Mouse (Mus musculus): ENCODE measurements at regions not wholly inside any gene's neighbourhood (a gene's known extent, or its start where the extent isn't known, plus 50 kb on each side); places are given as distances from the start of the nearest gene placed in this dataset.
A peak's percentile ranks its signal among the peaks of the same experiment; 100 is the strongest.

DNA sequence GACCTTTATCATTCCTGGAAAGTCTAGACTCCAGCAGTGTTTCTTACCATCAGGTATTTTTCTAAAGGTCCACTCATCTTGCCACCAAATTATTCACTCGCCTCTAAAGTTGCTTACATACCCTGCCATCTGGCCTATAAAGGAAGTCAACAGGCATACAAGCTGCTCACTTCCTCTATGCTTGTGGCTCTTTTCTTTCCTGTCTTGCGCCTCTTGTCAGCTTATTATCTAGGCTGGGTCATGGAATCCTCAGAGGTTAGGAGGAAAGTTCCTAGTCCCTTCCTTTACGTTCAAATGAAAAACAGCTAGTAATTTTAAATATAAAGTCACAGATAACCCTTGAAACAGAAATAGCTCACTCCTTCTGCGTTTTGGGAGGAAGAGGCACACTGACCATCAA is 97.9 kb downstream of the Lipi start:
- DNase-seq (ENCODE audit: low spot score in 2 of 2), result no peak

DNA sequence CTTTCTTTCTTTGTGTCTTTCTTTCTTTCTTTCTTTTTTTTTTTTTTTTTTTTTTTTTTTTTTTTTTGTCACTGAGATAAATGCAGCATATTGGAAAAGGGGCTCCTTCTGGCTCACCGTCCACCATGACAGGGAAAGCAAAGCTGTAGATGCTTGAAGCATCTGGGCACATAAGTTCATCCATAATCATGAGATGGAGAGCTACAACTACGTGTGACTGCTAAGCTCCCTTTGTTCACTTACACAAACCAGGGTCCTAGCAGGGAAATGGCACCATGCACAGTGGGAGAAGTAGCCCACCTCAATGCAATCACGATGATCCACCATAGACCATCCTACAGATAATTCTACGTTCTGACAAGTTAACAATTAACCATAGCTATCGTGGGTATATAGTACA is 102.0 kb downstream of the Lipi start:
- DNase-seq (ENCODE audit: low spot score in 2 of 2), result no peak

DNA sequence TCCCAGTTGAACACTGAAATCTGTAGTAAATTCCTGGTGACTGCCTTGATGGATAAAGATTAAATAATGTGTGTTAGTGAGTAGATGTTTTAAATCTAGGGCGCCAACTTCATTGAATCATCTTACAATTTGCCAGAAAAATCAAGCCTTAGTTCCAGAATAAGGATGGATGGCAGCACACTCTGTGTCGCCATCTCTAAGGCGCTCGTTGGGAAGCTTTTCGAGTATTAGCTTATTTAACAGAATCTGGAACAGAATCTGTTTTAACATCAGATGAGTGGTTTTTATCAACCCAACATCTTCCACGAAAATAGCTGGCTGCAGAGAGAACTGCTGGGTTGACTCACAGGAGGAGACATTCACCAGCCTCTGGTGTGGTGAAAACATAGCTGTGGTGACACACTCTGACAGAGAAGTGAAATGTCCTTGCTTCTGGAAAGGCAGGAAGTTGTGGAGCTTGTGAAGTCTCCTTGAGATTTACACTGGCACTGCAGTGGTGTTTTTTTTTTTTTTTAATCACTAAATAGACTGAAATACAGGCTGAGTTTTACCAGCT is 120.4 kb downstream of the Lipi start:
- peak; percentile 14 to 29 for DNase-seq (ENCODE audit: low spot score in 2 of 2)

DNA sequence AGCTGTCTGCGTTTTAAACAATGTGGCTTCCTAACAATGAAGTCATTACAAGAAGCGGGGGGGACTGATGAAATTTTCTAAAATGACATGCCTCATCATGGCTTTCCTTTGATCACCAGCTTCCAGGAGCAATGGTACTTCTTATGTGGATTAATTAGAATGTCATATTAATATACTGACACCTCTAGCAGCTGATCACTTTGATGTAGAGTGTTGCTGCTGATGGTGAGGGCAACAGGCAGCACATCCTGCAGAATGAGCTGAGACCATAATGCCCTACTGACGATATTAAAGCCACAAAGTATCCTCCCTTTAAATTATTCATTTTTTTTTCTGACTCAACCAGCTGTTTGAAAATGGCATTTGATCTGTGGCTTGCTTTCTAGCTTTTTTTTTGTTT is 123.7 kb downstream of the Lipi start:
- no peak for DNase-seq (ENCODE audit: low spot score in 2 of 2)

DNA sequence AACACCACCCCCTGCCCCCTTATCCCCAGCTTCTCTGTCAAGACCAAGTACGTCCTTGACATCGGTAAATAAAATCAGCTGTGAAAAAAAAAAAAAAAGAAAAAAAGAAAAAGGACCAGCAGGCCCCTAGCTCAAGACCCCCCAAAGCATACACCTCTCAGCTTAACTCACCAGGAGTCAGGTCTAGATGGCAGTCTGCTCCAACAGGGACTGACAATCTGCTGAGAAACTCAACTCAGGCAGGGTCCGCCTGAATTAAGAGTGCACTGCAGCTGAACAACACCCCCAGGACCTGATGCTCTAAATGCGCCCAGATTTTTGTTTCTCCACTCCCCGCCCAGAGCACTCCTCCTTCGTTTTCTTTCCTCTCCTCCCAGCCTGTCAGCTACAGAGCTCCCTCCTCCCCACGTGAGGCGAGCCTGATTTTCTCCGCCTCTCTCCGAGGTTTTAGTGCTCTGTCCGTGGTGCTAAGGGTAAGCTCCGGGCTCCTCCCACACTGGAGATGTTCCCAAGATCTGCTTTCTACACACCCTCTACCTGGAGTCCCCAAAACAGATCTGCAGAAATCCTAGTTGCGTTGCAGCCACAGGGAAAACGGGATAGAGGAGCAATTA is 138.9 kb downstream of the Lipi start:
- peak; percentile 46 to 60 for DNase-seq (ENCODE audit: low spot score in 2 of 2)

- DNase-seq (ENCODE audit: low spot score in 2 of 2), result peak; percentile 27 to 48
These were observed 146.6 kb downstream of the Lipi start for GRCm38 (mm10) chr16:75439296-75439695.

DNA sequence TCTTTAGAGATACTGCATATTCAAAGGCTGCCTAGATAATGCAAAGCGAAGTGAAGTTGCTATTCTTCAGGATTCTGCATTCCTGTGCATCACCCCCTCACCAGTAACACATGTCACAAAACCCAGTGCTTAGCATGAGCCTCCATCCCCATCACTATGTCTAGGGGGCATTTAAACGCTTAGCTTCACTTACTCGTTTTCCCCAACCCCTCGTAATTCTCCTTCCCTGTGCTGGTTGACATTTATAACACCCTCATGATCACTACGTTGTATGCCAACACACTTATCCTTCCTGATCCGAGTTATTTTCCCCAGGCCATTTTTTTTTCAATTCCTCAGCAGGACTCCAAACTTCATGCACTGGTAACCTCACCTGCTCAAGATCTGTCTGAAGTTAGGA is 152.6 kb downstream of the Lipi start:
- no peak for DNase-seq (ENCODE audit: low spot score in 2 of 2)

- DNase-seq (ENCODE audit: low spot score in 2 of 2), result no peak
These were observed 201.2 kb downstream of the Lipi start for GRCm38 (mm10) chr16:75384526-75385222.

DNA sequence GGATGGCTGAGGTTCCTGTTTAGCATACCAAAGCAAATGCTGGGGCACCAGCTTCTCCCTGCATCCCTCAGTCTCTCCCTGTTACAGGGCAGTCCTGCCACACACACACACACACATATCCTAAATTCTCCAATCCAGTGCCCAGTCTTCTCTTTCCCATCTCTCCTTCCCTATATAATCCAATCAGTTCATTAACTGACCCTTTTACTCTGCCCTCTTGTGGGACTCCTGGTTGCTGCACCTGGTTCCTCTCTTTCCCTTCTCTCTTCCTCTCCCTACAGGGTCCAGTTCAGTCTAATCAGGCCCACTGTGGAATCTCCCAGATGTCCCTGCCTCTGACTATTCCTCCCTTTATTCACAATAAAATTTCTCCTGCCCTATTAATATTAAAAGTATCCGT is 204.7 kb downstream of the Lipi start:
- DNase-seq (ENCODE audit: low spot score in 2 of 2), result no peak

DNA sequence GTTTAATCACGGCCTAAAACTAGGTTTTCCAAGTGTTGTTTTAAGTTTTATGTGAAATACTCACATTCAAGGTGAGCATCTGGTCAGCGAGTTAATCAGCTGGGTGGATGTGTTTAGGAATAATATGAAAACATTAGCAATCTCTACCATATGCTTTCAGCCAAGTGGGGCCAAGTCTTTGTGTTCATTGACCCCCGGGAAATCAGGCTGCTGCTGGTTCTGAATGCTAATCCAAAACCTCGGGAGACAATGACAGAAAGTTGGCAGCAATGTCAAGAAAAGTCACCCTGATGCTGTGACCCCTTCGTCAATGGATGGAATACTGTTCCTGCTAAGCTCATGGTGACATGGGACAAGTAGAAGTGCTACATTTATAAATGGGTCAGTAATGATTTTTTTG is 216.2 kb downstream of the Lipi start:
- DNase-seq (ENCODE audit: low spot score in 2 of 2), result no peak

GRCm38 (mm10) chr16:75366727-75367126 is 219.1 kb downstream of the Lipi start:
- DNase-seq (ENCODE audit: low spot score in 2 of 2), result peak; percentile 21 to 58

DNA sequence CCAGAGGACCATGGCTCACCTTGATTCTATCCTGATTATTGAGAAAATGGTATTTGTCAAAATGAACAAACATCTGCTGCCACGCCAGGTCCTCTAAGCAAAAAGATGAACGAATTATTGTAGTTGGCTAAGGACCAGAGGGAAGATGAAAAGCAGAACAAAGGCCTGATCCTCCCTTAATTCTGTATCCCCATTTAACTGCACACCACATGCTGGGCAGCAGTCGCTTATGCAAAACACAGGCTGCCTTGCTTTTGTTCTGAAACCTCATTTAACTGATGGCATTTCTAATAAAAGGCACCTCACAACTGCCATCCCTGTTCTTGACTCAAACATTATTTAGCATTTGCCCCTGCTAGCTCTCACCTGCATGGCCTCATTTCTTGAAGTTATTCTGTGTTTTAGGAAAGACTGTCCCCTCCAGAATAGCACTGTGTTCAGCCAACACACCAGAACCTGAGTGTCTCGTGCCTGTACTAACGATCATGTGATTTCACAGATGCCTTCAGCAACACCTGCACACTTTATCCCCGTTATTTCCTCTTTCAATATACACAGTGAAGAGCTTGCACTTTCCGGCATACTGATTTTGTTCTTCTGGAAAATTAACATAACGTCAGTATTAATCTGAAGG is 220.4 kb downstream of the Lipi start:
- no peak for DNase-seq (ENCODE audit: low spot score in 2 of 2)

DNA sequence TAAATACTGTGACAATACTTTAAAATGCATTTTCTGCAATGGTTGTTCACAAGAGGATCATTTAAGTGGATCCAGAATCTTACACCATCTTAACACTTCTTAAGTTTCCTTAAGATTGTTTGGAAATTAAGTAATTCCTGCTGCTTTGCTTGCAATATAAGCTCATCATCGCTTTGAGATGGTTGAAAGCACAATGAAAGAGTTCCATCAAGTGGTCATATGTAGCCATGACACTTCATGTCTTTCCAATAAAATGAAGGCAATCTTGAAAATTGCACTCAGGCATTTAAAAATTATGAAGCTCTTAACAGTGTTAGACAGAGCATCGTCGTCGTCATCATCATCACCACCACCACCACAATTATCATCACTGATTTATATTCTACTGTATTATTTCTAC is 223.8 kb downstream of the Lipi start:
- DNase-seq (ENCODE audit: low spot score in 2 of 2), result no peak

GRCm38 (mm10) chr16:75360791-75361190 is 225.1 kb downstream of the Lipi start:
- DNase-seq (ENCODE audit: low spot score in 2 of 2), result no peak

DNA sequence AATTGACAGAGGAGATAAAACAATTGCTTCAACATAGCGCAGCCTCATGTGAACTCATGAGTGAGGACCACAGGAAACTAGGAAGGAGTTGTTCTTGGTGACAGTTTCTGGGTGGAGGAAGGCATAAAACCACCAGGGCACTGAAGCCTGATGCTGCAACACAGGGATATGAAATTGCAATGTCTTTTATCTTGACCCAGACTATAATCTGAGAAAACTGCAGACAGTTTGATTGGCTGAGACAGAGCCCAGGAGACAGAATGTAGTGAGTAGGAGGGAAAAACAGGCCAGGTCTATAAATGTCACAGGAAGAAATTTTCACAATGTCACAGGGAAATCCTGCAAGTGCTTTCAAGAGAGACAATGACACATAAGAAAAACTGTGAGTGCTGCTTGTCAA is 232.5 kb downstream of the Lipi start:
- DNase-seq (ENCODE audit: low spot score in 2 of 2), result no peak

DNA sequence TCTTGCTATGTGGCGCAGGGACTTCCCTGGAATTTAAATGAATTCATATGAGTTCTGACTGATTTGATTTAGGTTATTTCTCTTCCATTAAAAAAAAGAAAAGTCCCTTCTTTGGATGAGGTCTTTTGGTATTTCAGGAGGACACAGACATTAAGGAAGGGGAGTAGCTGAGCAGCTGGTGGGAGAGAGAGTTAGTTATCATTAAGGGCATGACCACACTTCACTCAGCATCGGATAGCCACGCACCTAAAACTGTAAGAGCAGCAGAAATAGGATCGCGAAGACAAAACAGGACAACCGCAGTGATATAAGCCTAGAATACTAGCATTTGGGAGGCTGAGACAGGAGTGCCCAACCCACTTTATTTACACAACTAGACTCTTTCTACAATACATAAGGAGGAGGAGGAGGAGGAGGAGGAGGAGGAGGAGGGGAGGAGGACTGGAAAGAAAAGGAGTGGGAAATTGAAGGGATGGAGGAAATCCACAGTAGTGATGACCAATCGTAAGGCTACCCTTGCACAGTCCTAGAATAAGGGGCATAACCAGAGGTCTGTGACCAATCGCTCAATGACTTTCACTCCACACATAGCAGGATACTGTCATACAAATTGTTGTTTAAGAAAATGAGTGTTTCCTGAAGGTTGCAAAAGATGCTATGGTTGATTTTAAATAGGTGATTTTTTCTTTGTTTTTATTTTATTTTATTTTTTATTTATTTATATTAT is 241.5 kb downstream of the Lipi start:
- DNase-seq (ENCODE audit: low spot score in 2 of 2), result no peak

GRCm38 (mm10) chr16:75343028-75343901 is 242.6 kb downstream of the Lipi start:
- no peak for DNase-seq (ENCODE audit: low spot score in 2 of 2)

DNA sequence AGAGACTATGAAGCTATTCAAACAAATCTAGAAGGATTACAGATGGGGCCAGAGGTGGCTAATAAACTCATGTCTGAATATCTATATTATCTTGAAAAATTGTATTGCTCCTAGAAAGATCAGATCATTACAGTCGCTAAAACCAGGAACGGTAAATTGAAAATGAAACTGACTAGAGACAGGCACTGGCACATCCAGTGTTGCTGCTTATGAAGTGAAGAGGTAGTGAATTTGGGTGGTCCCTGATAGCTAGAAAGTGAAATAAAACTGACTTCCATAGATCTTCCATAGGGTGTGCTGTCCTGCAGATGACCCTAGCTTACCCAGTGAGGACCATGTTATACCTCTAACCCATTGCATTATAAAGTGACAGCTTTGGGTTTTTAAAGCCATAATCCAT is 251.6 kb downstream of the Lipi start:
- DNase-seq (ENCODE audit: low spot score in 2 of 2), result no peak

GRCm38 (mm10) chr16:75333750-75334149 is 252.1 kb downstream of the Lipi start:
- no peak for DNase-seq (ENCODE audit: low spot score in 2 of 2)

DNA sequence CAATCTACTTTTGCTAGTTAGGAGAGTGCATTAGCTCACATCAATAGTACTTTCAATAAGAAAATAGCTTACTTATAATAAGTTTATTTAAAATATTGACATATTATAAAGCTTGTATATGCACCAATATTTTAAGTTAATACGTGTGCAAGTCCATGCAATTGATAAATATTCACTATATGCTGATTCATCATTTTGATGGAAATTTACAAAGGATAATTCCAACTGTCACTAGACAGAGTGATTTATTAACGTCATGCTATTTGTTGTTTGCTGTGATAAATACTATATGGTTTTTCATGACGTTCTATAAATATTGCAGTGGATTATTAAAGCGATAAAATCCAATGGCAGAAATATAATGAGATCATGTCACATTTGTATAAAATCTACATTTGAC is 253.0 kb downstream of the Lipi start:
- DNase-seq (ENCODE audit: low spot score in 2 of 2), result no peak

DNA sequence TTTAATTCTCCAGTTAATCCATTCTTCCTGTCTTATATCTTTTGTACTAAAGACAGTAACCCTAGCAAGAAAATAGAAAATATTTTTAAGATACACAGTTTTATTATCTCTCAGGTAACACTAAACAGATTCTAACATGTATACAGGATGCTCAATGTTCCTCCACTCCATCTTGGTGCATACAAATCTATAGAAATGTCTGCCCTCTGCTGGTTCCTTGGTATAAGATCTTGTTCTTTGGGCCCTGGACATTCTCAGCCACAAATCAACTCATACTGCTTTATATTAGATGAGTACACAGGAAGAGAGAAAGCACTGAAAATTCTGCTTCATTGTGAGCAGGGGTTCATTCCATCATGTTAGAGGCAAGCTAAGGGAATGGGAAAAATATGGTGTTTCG is 260.6 kb downstream of the Lipi start:
- peak in 1 of 2 experiments; percentile 20 for DNase-seq (ENCODE audit: low spot score in 2 of 2)
